Mouse (Mus musculus) intestine, embryonic 16.5 days (tissue): ENCODE measurements around the gene Gucy1a1. TPM values are rescaled to one million over a fixed set of nuclear protein-coding genes. Genes with fewer than 3 reads are reported as not detected.

ENCODE experiments used
- ATAC-seq: fragments of 200-750 bp; cut with Nextera tagmentation; 2 replicates; pipeline ENCODE4 v1.8.0; 2017; ENCODE audit warnings: moderate TSS enrichment, moderate library complexity
- H3K27ac ChIP-seq: fragments of 300-500 bp; sonication (generic); 2 replicates; pipeline ENCODE4 v1.5.1; 2014; ENCODE audit warnings: mild to moderate bottlenecking, low read length
- H3K27me3 ChIP-seq: fragments of 300-500 bp; sonication (generic); replicated peaks from 2 replicates; pipeline ENCODE4 v1.6.1; 2014; ENCODE audit warnings: low read length, control low read depth, mixed read lengths; ENCODE audit not compliant: control insufficient read depth, insufficient read depth
- H3K36me3 ChIP-seq: fragments of 300-500 bp; sonication (generic); 2 replicates; pipeline ENCODE4 v1.6.1; 2014; ENCODE audit warnings: low read length, control low read depth; ENCODE audit not compliant: control insufficient read depth, insufficient read depth
- H3K4me1 ChIP-seq: fragments of 300-500 bp; sonication (generic); 2 replicates; pipeline ENCODE4 v1.6.1; 2014; ENCODE audit warnings: low read length, control low read depth, mixed read lengths; ENCODE audit not compliant: control insufficient read depth, insufficient read depth
- H3K4me2 ChIP-seq: fragments of 300-500 bp; sonication (generic); 2 replicates; pipeline ENCODE4 v1.6.1; 2014; ENCODE audit warnings: low read depth, low read length, control low read depth
- H3K4me3 ChIP-seq: fragments of 300-500 bp; sonication (generic); 2 replicates; pipeline ENCODE4 v1.5.1; 2014; ENCODE audit warnings: mild to moderate bottlenecking, low read length
- H3K9ac ChIP-seq: fragments of 300-500 bp; sonication (generic); 2 replicates; pipeline ENCODE4 v1.6.1; 2014; ENCODE audit warnings: low read depth, low read length
- H3K9me3 ChIP-seq: fragments of 300-500 bp; sonication (generic); 2 replicates; pipeline ENCODE4 v1.6.1; 2016; ENCODE audit warnings: low read length, control low read depth; ENCODE audit not compliant: control insufficient read depth
- WGBS: fragments of 180-500 bp; shearing (Covaris S2); extraction: QIAGEN DNeasy Blood & Tissue Kit; methylation state at CpG from one replicate; pipeline ENCODE4 v1.1.7; 2014; 5-methylcytosine and 5-hydroxymethylcytosine counted together
- polyA plus RNA-seq: library from polyadenylated mRNA; unstranded; fragments of >200 nt; fragmentation: Nextera tagmentation; extraction: Ambion mirVana; gene quantifications from 2 replicates; pipeline ENCODE4 v1.2.1, GENCODE M21; 2015

Gene Gucy1a1
- polyA plus RNA-seq, 1 experiment from 2014 or later, result 38.9 TPM

DNA sequence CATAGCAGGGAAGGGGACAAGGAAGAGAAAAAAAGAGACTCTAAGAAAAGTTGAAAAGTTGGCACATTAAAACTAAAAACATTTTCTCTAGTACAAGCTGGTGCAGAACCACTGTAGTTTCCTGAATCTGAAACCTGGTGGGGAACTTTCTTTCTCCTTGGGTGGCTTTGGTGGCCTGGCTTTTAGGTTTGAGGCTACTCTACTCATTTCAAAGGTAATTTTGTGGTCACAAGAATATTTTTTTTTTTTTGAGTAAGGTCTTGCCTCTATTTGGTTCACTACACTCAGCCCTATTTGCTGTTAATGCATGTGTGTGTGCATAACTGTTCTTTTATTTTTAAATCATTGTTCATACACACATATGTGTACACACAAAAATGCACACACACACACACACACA, 389 bp upstream of the Gucy1a1 start:
- H3K4me2 ChIP-seq, result peak overlapping the region; percentile 59; the same call in 1 of the 2 replicates
- no peaks in the 10 kb centered on the region for H3K9me3 ChIP-seq
- H3K4me1 ChIP-seq, result 0 out of 2 replicates have a peak, but pooled peaks cover 5% of the 10 kb centered on the region
- no peak overlapping the region for H3K27ac ChIP-seq
- H3K4me3 ChIP-seq, result no peak overlapping the region
- H3K9ac ChIP-seq, result no peak overlapping the region
- ATAC-seq, result no peak
- no peaks in the 10 kb centered on the region for H3K27me3 ChIP-seq
- H3K36me3 ChIP-seq, result no peaks in the 10 kb centered on the region

DNA sequence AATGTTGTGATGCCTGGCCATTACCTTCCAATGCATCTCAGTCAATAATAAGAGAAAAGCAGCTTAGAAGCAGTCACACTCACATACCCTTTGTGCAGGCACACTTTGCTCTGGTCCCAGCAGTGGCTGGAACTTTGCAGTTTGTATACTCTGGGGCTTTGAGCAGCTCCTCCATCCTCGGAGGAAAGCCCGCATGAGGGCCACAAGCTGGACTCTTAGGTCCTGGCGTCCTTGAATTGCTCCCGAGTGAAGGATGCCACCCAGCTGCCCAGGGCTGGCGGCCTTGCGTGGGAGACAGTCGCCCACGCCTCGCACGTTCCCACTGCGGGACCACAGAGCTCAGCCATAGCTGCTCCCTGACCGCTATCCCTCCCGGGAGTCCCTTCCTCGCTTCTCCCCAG, 864 bp downstream of the Gucy1a1 start:
- peak; percentile 9 for ATAC-seq
- no peaks in the 10 kb centered on the region for H3K36me3 ChIP-seq

GRCm38 (mm10) chr3:82140781-82141180, 4.8 kb downstream of the Gucy1a1 start:
- ATAC-seq, result no peak
- Histone ChIP-seq H3K9ac (no peak overlapping the region), H3K4me3 (no peak overlapping the region), H3K27ac (no peak overlapping the region), H3K4me1 (0 out of 2 replicates have a peak, but pooled peaks cover 5% of the 10 kb centered on the region), H3K36me3 (no peaks in the 10 kb centered on the region), H3K27me3 (no peaks in the 10 kb centered on the region), H3K9me3 (no peaks in the 10 kb centered on the region), H3K4me2 (no peak overlapping the region)
- 59% methylated on average over 5 of the region's 5 CpGs for WGBS

More for the DNA sequence above, 864 bp downstream of the Gucy1a1 start:
- H3K4me2 ChIP-seq, result peak overlapping the region; percentile 59
- WGBS, result 12% methylated on average over 14 of the region's 14 CpGs
- H3K4me3 ChIP-seq, result peak overlapping the region; percentile 65
- no peaks in the 10 kb centered on the region for H3K27me3 ChIP-seq
- peak overlapping the region; percentile 73 for H3K9ac ChIP-seq
- peak overlapping the region; percentile 80 for H3K27ac ChIP-seq
- H3K4me1 ChIP-seq, result 0 out of 2 replicates have a peak, but pooled peaks cover 5% of the 10 kb centered on the region
- no peaks in the 10 kb centered on the region for H3K9me3 ChIP-seq

GRCm38 (mm10) chr3:82138002-82138667, 7.5 kb downstream of the Gucy1a1 start:
- Histone ChIP-seq H3K36me3 (no peaks in the 10 kb centered on the region), H3K4me3 (no peak overlapping the region), H3K9ac (no peak overlapping the region), H3K9me3 (no peaks in the 10 kb centered on the region), H3K27me3 (no peaks in the 10 kb centered on the region), H3K4me2 (no peak overlapping the region), H3K27ac (no peak overlapping the region), H3K4me1 (0 out of 2 replicates have a peak, but pooled peaks cover 5% of the 10 kb centered on the region)
- ATAC-seq, result no peak
- 59% methylated on average over 13 of the region's 13 CpGs for whole genome bisulfite sequencing

GRCm38 (mm10) chr3:82135483-82135882, 10.1 kb downstream of the Gucy1a1 start:
- H3K9me3 ChIP-seq, result no peaks in the 10 kb centered on the region
- H3K9ac ChIP-seq, result no peak overlapping the region
- H3K36me3 ChIP-seq, result no peaks in the 10 kb centered on the region
- no peaks in the 10 kb centered on the region for H3K27me3 ChIP-seq
- WGBS, result 68% methylated on average over 1 of the region's 1 CpGs
- H3K27ac ChIP-seq, result no peak overlapping the region
- H3K4me3 ChIP-seq, result no peak overlapping the region
- H3K4me1 ChIP-seq, result 0 out of 2 replicates have a peak, but pooled peaks cover 3% of the 10 kb centered on the region
- H3K4me2 ChIP-seq, result no peak overlapping the region
- ATAC-seq, result no peak

GRCm38 (mm10) chr3:82129258-82129657, 16.3 kb downstream of the Gucy1a1 start:
- Histone ChIP-seq H3K4me1 (no peaks in the 10 kb centered on the region), H3K27me3 (no peaks in the 10 kb centered on the region), H3K27ac (no peak overlapping the region), H3K36me3 (no peaks in the 10 kb centered on the region), H3K9ac (no peak overlapping the region), H3K4me2 (no peak overlapping the region), H3K9me3 (no peaks in the 10 kb centered on the region), H3K4me3 (no peak overlapping the region)
- 81% methylated on average over 1 of the region's 1 CpGs for WGBS
- no peak for ATAC-seq

GRCm38 (mm10) chr3:82124567-82124966, 21.0 kb downstream of the Gucy1a1 start:
- no peak overlapping the region for H3K9ac ChIP-seq
- H3K4me2 ChIP-seq, result no peak overlapping the region
- no peaks in the 10 kb centered on the region for H3K27me3 ChIP-seq
- ATAC-seq, result no peak
- no peak overlapping the region for H3K4me3 ChIP-seq
- H3K27ac ChIP-seq, result no peak overlapping the region
- no peaks in the 10 kb centered on the region for H3K9me3 ChIP-seq
- WGBS, result 81% methylated on average over 1 of the region's 1 CpGs
- no peaks in the 10 kb centered on the region for H3K36me3 ChIP-seq
- no peaks in the 10 kb centered on the region for H3K4me1 ChIP-seq

DNA sequence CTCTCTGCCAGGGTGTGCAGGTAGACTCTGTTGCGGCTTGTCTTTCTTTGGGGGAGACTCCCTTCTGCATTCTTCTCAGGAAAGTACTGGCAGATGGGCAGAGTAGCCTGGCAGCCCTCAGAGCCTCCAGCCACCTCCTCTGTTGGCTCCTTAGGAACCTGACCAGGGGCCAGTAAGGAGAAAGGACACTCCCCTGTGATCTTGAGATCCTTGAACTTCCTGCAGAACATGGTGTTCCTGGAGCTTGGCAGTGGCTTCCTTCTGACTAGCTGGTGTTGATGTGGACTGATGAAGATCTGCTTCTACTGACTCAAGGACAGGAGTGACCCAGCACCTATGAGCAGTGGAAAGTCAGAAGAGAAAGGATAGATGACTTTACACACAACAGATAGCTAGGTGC, 26.7 kb downstream of the Gucy1a1 start:
- Histone ChIP-seq H3K27me3 (no peaks in the 10 kb centered on the region), H3K9ac (no peak overlapping the region), H3K4me2 (no peak overlapping the region), H3K4me3 (no peak overlapping the region), H3K4me1 (no peaks in the 10 kb centered on the region), H3K9me3 (no peaks in the 10 kb centered on the region), H3K36me3 (no peaks in the 10 kb centered on the region), H3K27ac (no peak overlapping the region)
- ATAC-seq, result no peak
- 82% methylated on average over 1 of the region's 1 CpGs for WGBS

- Histone ChIP-seq H3K27me3 (no peaks in the 10 kb centered on the region), H3K27ac (peak overlapping the region; percentile 75), H3K4me2 (no peak overlapping the region), H3K9me3 (no peaks in the 10 kb centered on the region), H3K9ac (no peak overlapping the region), H3K4me1 (0 out of 2 replicates have a peak, but pooled peaks cover 3% of the 10 kb centered on the region), H3K36me3 (0 out of 2 replicates have a peak, but pooled peaks cover 2% of the 10 kb centered on the region), H3K4me3 (no peak overlapping the region)
- ATAC-seq, result peak; percentile 53
- 46% methylated on average over 2 of the region's 2 CpGs for WGBS
These were observed 33.1 kb downstream of the Gucy1a1 start for GRCm38 (mm10) chr3:82112439-82112838.
